Mouse (Mus musculus): ENCODE measurements around the gene Creb5. TPM values are rescaled to one million over a fixed set of nuclear protein-coding genes. Genes with fewer than 3 reads are reported as not detected.
A peak's percentile ranks its signal among the peaks of the same experiment; 100 is the strongest.

Creb5 gene
- polyA plus RNA-seq, 1 experiment from 2014 or later: 3.5 TPM

DNA sequence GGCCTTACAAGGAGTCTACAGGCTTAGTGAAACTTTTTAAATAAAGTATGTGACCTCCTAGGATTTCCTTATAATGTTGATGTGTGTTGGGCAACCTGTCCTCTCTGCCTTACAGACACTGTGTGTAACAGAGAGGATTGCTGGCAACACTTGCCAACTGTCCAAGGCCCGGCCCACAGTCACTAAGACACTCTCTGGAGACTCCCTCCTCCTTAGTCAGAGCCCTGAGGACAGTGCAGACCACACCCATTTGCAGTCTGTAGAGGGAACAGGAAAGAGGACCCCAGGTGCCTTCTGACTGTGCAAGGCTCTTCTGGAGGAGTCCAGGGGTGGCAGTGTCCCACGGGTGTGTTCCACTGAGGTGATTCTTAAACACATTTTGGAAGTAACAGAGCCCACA is 397.3 kb downstream of the Creb5 start:
- no peaks in the 10 kb centered on the region for H3K27me3 ChIP-seq (ENCODE audit: insufficient read depth, low read length)
- WGBS: 54% methylated on average over 2 of the region's 2 CpGs

DNA sequence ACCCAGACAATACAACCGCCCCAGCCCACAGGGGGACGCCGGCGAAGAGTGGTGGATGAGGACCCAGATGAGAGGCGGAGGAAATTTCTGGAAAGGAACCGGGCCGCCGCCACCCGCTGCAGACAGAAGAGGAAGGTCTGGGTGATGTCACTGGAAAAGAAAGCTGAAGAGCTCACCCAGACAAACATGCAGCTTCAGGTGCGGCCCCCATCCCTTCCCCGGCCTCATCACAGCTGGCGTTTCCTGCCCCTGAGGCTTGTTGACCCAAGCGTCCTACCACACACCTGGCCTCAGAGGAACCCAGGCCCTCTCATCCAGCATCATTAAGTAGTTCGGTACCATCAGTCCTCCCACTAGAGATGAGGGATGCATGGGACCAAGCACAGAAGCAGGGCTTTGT is 398.3 kb downstream of the Creb5 start:
- H3K9ac ChIP-seq (replicated peaks; ENCODE audit: low read length): no peak overlapping the region
- H3K4me2 ChIP-seq (replicated peaks; ENCODE audit: low read depth, low read length): no peak overlapping the region
- H3K4me1 ChIP-seq (ENCODE audit: insufficient read depth, low read length): peaks cover 4% of the 10 kb centered on the region; the same call in 1 of the 2 replicates
- WGBS: 92% methylated on average over 14 of the region's 14 CpGs
- H3K9me3 ChIP-seq (ENCODE audit: low read length): no peaks in the 10 kb centered on the region
- H3K4me3 ChIP-seq (ENCODE audit: low read length): no peak overlapping the region
- H3K27ac ChIP-seq (ENCODE audit: low read length): no peak overlapping the region
- H3K27me3 ChIP-seq (ENCODE audit: insufficient read depth, low read length): no peaks in the 10 kb centered on the region
- no peak for ATAC-seq (ENCODE audit: low FRiP score, low TSS enrichment)
- H3K36me3 ChIP-seq (ENCODE audit: insufficient read depth, low read length): no peaks in the 10 kb centered on the region

More for the DNA sequence above, 397.3 kb downstream of the Creb5 start:
- H3K4me3 ChIP-seq (ENCODE audit: low read length): no peak overlapping the region
- no peak overlapping the region for H3K9ac ChIP-seq (replicated peaks; ENCODE audit: low read length)
- ATAC-seq (ENCODE audit: low FRiP score, low TSS enrichment): no peak
- no peaks in the 10 kb centered on the region for H3K9me3 ChIP-seq (ENCODE audit: low read length)
- no peak overlapping the region for H3K4me2 ChIP-seq (replicated peaks; ENCODE audit: low read depth, low read length)
- peaks cover 3% of the 10 kb centered on the region; the same call in 1 of the 2 replicates for H3K4me1 ChIP-seq (ENCODE audit: insufficient read depth, low read length)
- H3K27ac ChIP-seq (ENCODE audit: low read length): no peak overlapping the region
- no peaks in the 10 kb centered on the region for H3K36me3 ChIP-seq (ENCODE audit: insufficient read depth, low read length)

DNA sequence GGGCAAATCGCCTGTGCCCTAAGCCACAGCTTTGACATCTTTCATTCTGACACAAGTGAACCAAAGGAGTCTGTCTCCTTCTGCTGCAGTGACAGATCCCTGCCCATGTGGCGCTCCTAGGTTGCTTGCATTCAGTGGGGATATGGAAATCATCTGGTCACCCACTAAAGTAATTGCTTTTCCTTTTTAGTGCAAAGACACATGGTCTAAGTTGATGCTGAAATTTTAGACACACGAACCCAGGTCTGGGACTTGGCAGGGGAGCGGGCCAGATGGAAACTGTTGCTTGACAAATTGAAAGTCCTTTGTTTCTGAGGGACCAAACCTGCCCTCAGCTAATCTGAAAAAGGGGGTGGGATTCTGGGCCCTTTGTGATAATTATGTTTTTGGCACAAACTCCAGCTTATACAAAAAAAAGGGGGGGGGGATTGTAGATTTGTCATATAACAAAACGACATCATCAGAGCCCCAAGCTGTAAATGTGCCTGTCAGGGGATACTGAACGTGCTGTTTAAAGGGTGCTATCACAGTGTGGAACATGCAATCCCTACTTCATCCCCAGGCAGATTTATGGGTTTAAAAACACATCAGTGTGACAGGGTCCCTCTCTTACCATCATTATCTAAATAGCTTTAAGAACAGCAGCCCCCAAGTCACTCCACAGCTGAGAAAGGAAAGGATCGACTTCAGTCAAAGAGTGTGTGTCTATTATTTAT is 401.9 kb downstream of the Creb5 start:
- no peak overlapping the region for H3K9ac ChIP-seq (replicated peaks; ENCODE audit: low read length)

DNA sequence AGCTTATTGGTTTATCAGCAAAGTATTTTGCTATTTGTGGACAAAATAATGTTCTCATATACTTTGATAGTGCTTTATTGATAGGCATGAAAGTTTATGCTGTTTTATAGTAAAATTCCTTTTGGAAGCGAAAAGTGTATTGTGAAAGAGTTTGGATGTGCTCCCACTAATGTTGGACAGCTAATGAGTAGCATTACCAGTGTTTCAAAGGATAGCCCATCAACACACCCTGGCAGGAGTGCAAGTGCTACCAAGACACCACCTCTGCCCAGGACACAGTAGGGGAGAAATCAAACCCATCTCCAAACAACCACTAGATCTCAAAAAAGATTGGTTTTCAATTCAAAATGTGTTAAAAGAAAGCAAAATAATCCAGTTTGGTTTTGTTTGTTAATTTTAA is 403.9 kb downstream of the Creb5 start:
- Histone ChIP-seq H3K36me3 (ENCODE audit: insufficient read depth, low read length) (no peaks in the 10 kb centered on the region), H3K27me3 (ENCODE audit: insufficient read depth, low read length) (no peaks in the 10 kb centered on the region), H3K4me1 (ENCODE audit: insufficient read depth, low read length) (peaks cover 4% of the 10 kb centered on the region; the same call in 1 of the 2 replicates), H3K27ac (ENCODE audit: low read length) (no peak overlapping the region), H3K4me3 (ENCODE audit: low read length) (no peak overlapping the region), H3K9ac (replicated peaks; ENCODE audit: low read length) (no peak overlapping the region), H3K9me3 (ENCODE audit: low read length) (no peaks in the 10 kb centered on the region), H3K4me2 (replicated peaks; ENCODE audit: low read depth, low read length) (no peak overlapping the region)
- WGBS: 95% methylated on average over 1 of the region's 1 CpGs
- ATAC-seq (ENCODE audit: low FRiP score, low TSS enrichment): no peak

More for the DNA sequence above, 401.9 kb downstream of the Creb5 start:
- H3K27me3 ChIP-seq (ENCODE audit: insufficient read depth, low read length): no peaks in the 10 kb centered on the region
- H3K27ac ChIP-seq (ENCODE audit: low read length): no peak overlapping the region
- no peak overlapping the region for H3K4me3 ChIP-seq (ENCODE audit: low read length)
- H3K4me1 ChIP-seq (ENCODE audit: insufficient read depth, low read length): peaks cover 4% of the 10 kb centered on the region; the same call in 1 of the 2 replicates
- ATAC-seq (ENCODE audit: low FRiP score, low TSS enrichment): no peak
- H3K4me2 ChIP-seq (replicated peaks; ENCODE audit: low read depth, low read length): no peak overlapping the region
- no peaks in the 10 kb centered on the region for H3K36me3 ChIP-seq (ENCODE audit: insufficient read depth, low read length)
- H3K9me3 ChIP-seq (ENCODE audit: low read length): no peaks in the 10 kb centered on the region
- WGBS: 33% methylated on average over 7 of the region's 7 CpGs

DNA sequence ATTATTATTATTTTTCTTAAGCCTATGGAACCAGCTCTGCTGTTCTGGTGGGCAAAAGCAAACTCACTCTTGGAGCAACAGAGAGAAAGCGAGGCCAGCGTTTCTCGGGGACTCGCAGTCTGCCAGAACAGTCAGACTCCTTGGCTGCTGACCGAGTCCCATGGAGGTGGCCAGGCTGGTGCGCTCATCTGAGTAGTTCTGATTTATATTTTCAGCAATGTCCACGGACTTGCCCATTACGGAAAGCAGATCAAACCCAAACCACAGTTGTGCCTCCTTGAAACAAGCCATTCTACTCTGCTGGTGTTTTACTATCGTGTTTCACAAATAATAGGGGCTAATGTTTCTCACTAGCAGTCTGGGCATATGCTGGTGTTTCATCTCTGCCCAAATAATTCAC is 408.1 kb downstream of the Creb5 start:
- H3K27ac ChIP-seq (ENCODE audit: low read length): no peak overlapping the region
- no peak overlapping the region for H3K4me3 ChIP-seq (ENCODE audit: low read length)
- H3K4me1 ChIP-seq (ENCODE audit: insufficient read depth, low read length): 0 out of 2 replicates have a peak, but pooled peaks cover 6% of the 10 kb centered on the region
- 0 out of 2 replicates have a peak, but pooled peaks cover 4% of the 10 kb centered on the region for H3K27me3 ChIP-seq (ENCODE audit: insufficient read depth, low read length)
- H3K9me3 ChIP-seq (ENCODE audit: low read length): no peaks in the 10 kb centered on the region
- no peak for ATAC-seq (ENCODE audit: low FRiP score, low TSS enrichment)
- H3K4me2 ChIP-seq (replicated peaks; ENCODE audit: low read depth, low read length): no peak overlapping the region
- 68% methylated on average over 9 of the region's 9 CpGs for WGBS
- no peak overlapping the region for H3K9ac ChIP-seq (replicated peaks; ENCODE audit: low read length)
- no peaks in the 10 kb centered on the region for H3K36me3 ChIP-seq (ENCODE audit: insufficient read depth, low read length)

DNA sequence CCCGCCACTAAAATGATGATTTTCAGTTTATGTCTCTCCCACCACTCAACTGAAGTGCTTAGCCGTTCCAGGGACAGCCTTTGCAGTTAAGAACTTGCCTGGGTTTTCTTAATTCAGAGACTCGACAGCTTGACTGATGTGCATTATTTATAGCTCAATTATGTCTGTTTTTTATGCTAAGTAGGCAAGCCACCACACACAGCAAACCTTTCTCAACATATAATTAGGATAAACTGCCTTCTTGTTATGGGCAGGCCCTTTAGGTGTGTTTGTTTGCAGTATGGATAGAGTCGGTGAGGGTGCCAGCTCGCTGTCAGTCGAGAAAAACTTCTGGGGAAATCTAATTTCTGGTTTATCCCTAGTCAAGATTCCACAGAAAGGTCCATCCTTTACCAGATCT is 409.4 kb downstream of the Creb5 start:
- H3K27me3 ChIP-seq (ENCODE audit: insufficient read depth, low read length): 0 out of 2 replicates have a peak, but pooled peaks cover 4% of the 10 kb centered on the region
- no peak for ATAC-seq (ENCODE audit: low FRiP score, low TSS enrichment)
- WGBS: 76% methylated on average over 6 of the region's 6 CpGs

DNA sequence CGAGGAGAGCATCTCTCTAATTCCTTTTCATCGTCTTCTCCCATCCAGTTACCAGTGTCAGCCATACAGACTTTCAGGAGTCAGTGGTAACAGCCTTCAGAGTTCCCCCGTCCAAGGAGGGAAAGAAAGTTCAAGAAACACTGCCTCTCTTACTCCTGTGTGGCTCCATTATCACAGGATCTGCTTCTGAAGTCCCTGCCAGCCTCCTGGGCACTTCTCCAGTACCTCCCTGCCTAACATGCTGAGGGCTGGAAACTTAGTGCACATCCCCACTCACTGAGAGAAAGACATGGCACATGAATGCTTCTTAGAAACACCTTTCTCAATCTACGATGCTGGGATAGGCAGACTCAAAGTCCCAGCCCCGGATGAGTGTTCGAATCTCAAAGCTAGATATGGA is 409.9 kb downstream of the Creb5 start:
- Histone ChIP-seq H3K27ac (ENCODE audit: low read length) (no peak overlapping the region), H3K9me3 (ENCODE audit: low read length) (no peaks in the 10 kb centered on the region), H3K4me1 (ENCODE audit: insufficient read depth, low read length) (0 out of 2 replicates have a peak, but pooled peaks cover 6% of the 10 kb centered on the region), H3K36me3 (ENCODE audit: insufficient read depth, low read length) (no peaks in the 10 kb centered on the region), H3K9ac (replicated peaks; ENCODE audit: low read length) (no peak overlapping the region), H3K4me2 (replicated peaks; ENCODE audit: low read depth, low read length) (no peak overlapping the region), H3K4me3 (ENCODE audit: low read length) (no peak overlapping the region), H3K27me3 (ENCODE audit: insufficient read depth, low read length) (0 out of 2 replicates have a peak, but pooled peaks cover 4% of the 10 kb centered on the region)
- no peak for ATAC-seq (ENCODE audit: low FRiP score, low TSS enrichment)
- WGBS: 87% methylated on average over 6 of the region's 6 CpGs

More for the DNA sequence above, 409.4 kb downstream of the Creb5 start:
- Histone ChIP-seq H3K4me1 (ENCODE audit: insufficient read depth, low read length) (0 out of 2 replicates have a peak, but pooled peaks cover 6% of the 10 kb centered on the region), H3K36me3 (ENCODE audit: insufficient read depth, low read length) (no peaks in the 10 kb centered on the region), H3K4me2 (replicated peaks; ENCODE audit: low read depth, low read length) (no peak overlapping the region), H3K9ac (replicated peaks; ENCODE audit: low read length) (no peak overlapping the region), H3K9me3 (ENCODE audit: low read length) (no peaks in the 10 kb centered on the region), H3K4me3 (ENCODE audit: low read length) (no peak overlapping the region), H3K27ac (ENCODE audit: low read length) (no peak overlapping the region)

DNA sequence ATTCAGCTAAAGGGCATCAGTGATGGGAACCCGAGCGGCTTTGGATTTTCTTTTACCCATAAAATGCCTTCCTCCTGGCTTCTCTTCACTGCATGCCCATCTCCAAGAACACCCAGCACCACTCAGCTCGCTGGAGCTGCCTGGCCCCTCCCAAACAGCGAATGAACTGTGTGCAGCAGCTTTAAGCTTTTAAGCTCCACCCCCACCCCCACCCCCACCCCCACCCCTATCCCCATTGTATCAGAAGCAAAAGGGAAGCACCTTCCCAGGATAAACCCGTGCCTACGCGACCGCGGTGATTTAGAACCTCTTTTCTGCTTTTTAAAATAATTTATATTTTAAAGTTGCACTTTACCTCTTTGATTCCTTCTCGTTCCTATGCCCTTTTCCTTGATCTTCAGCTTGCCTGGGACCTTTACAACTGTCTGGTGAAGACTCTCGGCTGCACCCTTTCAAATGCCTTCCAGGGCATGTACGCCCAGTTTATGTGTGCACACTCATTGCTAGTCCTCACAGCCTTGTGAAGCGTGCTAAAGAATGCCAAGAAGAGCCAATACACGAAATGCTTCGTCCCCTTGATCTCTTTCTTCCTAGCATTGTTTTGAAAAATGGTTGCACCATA is 411.2 kb downstream of the Creb5 start:
- Histone ChIP-seq H3K4me1 (ENCODE audit: insufficient read depth, low read length) (0 out of 2 replicates have a peak, but pooled peaks cover 6% of the 10 kb centered on the region), H3K36me3 (ENCODE audit: insufficient read depth, low read length) (no peaks in the 10 kb centered on the region), H3K9ac (replicated peaks; ENCODE audit: low read length) (no peak overlapping the region), H3K27me3 (ENCODE audit: insufficient read depth, low read length) (0 out of 2 replicates have a peak, but pooled peaks cover 4% of the 10 kb centered on the region), H3K4me3 (ENCODE audit: low read length) (peak overlapping the region; percentile 22), H3K9me3 (ENCODE audit: low read length) (no peaks in the 10 kb centered on the region), H3K4me2 (replicated peaks; ENCODE audit: low read depth, low read length) (peak overlapping the region; percentile 40), H3K27ac (ENCODE audit: low read length) (no peak overlapping the region)
- WGBS: 16% methylated on average over 15 of the region's 15 CpGs
- 0 out of 2 replicates have a peak, but pooled peaks have one; percentile 46 for ATAC-seq (ENCODE audit: low FRiP score, low TSS enrichment)

DNA sequence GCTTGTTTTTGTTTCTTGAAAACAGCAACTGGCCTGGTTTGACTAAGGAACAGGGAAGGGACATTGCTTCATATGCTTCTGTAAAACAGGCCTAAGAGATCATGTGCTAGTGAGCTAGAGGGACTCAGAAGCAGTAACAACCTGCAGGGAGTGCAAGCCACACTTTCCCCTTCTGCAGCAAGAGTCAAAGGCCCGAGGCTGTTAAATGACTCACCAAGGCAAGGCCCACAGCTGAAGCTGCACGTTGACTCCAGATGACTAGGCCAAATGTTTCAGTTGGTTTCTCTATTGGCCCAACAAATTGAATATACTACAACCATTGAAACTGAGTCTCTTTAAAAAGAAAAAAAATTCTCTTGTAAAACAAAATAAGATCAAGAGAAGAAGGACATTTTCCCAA is 417.4 kb downstream of the Creb5 start:
- WGBS: 19% methylated on average over 2 of the region's 2 CpGs
- H3K9ac ChIP-seq (replicated peaks; ENCODE audit: low read length): no peak overlapping the region
- no peaks in the 10 kb centered on the region; the same call in none of the 2 replicates for H3K27me3 ChIP-seq (ENCODE audit: insufficient read depth, low read length)
- ATAC-seq (ENCODE audit: low FRiP score, low TSS enrichment): no peak
- H3K9me3 ChIP-seq (ENCODE audit: low read length): no peaks in the 10 kb centered on the region
- H3K4me2 ChIP-seq (replicated peaks; ENCODE audit: low read depth, low read length): no peak overlapping the region
- H3K36me3 ChIP-seq (ENCODE audit: insufficient read depth, low read length): no peaks in the 10 kb centered on the region
- H3K27ac ChIP-seq (ENCODE audit: low read length): no peak overlapping the region
- H3K4me1 ChIP-seq (ENCODE audit: insufficient read depth, low read length): 0 out of 2 replicates have a peak, but pooled peaks cover 6% of the 10 kb centered on the region
- H3K4me3 ChIP-seq (ENCODE audit: low read length): no peak overlapping the region

Measured in kidney, embryonic 16.5 days (tissue).